ENCODE assay signal across 9 mouse cellular contexts in the genomic region with DNA sequence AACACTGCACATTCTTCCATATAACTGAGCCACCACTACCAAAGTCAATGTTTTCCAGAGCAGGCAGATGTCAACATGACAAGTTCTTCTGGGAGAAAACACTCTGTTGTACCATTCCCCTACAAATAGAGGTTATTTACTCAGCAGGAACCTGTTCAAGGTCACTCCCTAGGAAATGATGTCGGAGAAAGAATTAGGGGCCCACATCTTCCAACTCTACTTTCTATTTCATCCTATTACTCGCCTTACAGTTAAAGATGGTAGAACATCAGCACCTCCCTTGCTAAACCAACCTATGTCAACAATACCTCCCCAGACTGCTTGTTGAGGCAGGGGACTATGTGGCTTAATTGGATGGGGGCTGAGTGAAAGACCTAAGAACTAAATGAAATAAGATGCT. TPM values are rescaled to one million over a fixed set of nuclear protein-coding genes. Genes with fewer than 3 reads are reported as not detected.
DNase-seq lines count a peak whose midpoint lies in the region; ATAC-seq and TF ChIP-seq lines count a peak whose summit lies in the region.
"Had no signal": no experiment of that assay in that cellular context is flagged by ENCODE, and none has a peak within 500 bp of the region (broad histone marks: within the 10 kb centered on the region; RNA-seq: fewer than 3 reads in every experiment).

A gene (plus strand): TSS at position 301 of the 400 bp plus-strand sequence.

- 85% methylated on average over 2 of the region's 2 CpGs for WGBS in lung, embryonic 14.5 days
- WGBS in lung, adult 2 months: 81% methylated on average over 2 of the region's 2 CpGs
- WGBS in forebrain, embryonic 15.5 days: 81% methylated on average over 2 of the region's 2 CpGs
- whole genome bisulfite sequencing in limb, embryonic 13.5 days: 93% methylated on average over 2 of the region's 2 CpGs
- 86% methylated on average over 2 of the region's 2 CpGs for WGBS in neural tube, embryonic 15.5 days

- no peaks in the 10 kb centered on the region for H3K9me3 ChIP-seq in lung, embryonic 14.5 days (ENCODE audit: low read depth, low read length)
- H3K9me3 ChIP-seq in forebrain, embryonic 15.5 days: no peaks in the 10 kb centered on the region
- H3K9me3 ChIP-seq in limb, embryonic 13.5 days: no peaks in the 10 kb centered on the region
- H3K9me3 ChIP-seq in neural tube, embryonic 15.5 days (replicated peaks): no peaks in the 10 kb centered on the region

- H3K4me3 ChIP-seq in lung, embryonic 14.5 days (ENCODE audit: low read depth, low read length): peak within 1 kb of the TSS; percentile 44
- H3K4me3 ChIP-seq in lung, adult 2 months (replicated peaks; ENCODE audit: extremely low read depth, low read depth, low read length): no peak within 1 kb of the TSS
- peak within 1 kb of the TSS; percentile 46 for H3K4me3 ChIP-seq in forebrain, embryonic 15.5 days
- H3K4me3 ChIP-seq in limb, embryonic 13.5 days: no peak within 1 kb of the TSS
- peak within 1 kb of the TSS; percentile 45 for H3K4me3 ChIP-seq in neural tube, embryonic 15.5 days (replicated peaks)

- peak within 1 kb of the TSS; percentile 23; the same call in 1 of the 2 replicates for H3K9ac ChIP-seq in lung, embryonic 14.5 days
- H3K9ac ChIP-seq in forebrain, embryonic 15.5 days (replicated peaks): no peak within 1 kb of the TSS
- no peak within 1 kb of the TSS for H3K9ac ChIP-seq in limb, embryonic 13.5 days
- no peak within 1 kb of the TSS for H3K9ac ChIP-seq in neural tube, embryonic 15.5 days (replicated peaks)

- no peak within 1 kb of the TSS for H3K27ac ChIP-seq in lung, embryonic 14.5 days (ENCODE audit: low read depth)
- H3K27ac ChIP-seq in forebrain, embryonic 15.5 days (replicated peaks): no peak within 1 kb of the TSS
- no peak within 1 kb of the TSS for H3K27ac ChIP-seq in limb, embryonic 13.5 days
- H3K27ac ChIP-seq in neural tube, embryonic 15.5 days (replicated peaks): no peak within 1 kb of the TSS

- no peak for TF ChIP-seq POLR2A in lung, adult 2 months (IDR thresholded peaks at IDR 0.05; ENCODE audit: borderline replicate concordance, extremely low read depth, low read depth, low read length)

- TF ChIP-seq CTCF in lung, embryonic 14.5 days (IDR thresholded peaks at IDR 0.05; ENCODE audit: low read depth): no peak
- TF ChIP-seq CTCF in lung, adult 2 months (IDR thresholded peaks at IDR 0.05; ENCODE audit: insufficient read depth, low read length): no peak

- no peak for DNase-seq in lung, embryonic 14.5 days
- no peak for DNase-seq in lung, adult 2 months
- no peak for DNase-seq in adipocyte (ENCODE audit: low spot score)
- no peak for DNase-seq in urinary bladder, postnatal 4 days (ENCODE audit: low spot score in 2 of 2)
- DNase-seq: layer of hippocampus, postnatal 36 days had no signal

- H3K27me3 ChIP-seq in lung, embryonic 14.5 days (ENCODE audit: insufficient read depth, low read length): no peaks in the 10 kb centered on the region
- no peaks in the 10 kb centered on the region for H3K27me3 ChIP-seq in forebrain, embryonic 15.5 days
- H3K27me3 ChIP-seq in limb, embryonic 13.5 days: peaks cover 32% of the 10 kb centered on the region; the same call in 1 of the 2 replicates
- peaks cover 11% of the 10 kb centered on the region; the same call in 1 of the 2 replicates for H3K27me3 ChIP-seq in neural tube, embryonic 15.5 days (replicated peaks)

- no peak for ATAC-seq in lung, embryonic 14.5 days (ENCODE audit: insufficient read depth)
- no peak for ATAC-seq in forebrain, embryonic 15.5 days (replicated peaks)
- ATAC-seq in limb, embryonic 13.5 days (ENCODE audit: low FRiP score, low read depth): no peak
- no peak for ATAC-seq in neural tube, embryonic 15.5 days (ENCODE audit: low FRiP score)
- ATAC-seq: Patski had no signal

- no peaks in the 10 kb centered on the region for H3K36me3 ChIP-seq in lung, embryonic 14.5 days (ENCODE audit: insufficient read depth)
- no peaks in the 10 kb centered on the region for H3K36me3 ChIP-seq in forebrain, embryonic 15.5 days
- no peaks in the 10 kb centered on the region for H3K36me3 ChIP-seq in limb, embryonic 13.5 days
- no peaks in the 10 kb centered on the region for H3K36me3 ChIP-seq in neural tube, embryonic 15.5 days

- peak within 1 kb of the TSS; percentile 52 for H3K4me2 ChIP-seq in lung, embryonic 14.5 days
- H3K4me2 ChIP-seq in forebrain, embryonic 15.5 days (replicated peaks): peak within 1 kb of the TSS; percentile 25
- peak within 1 kb of the TSS; percentile 55 for H3K4me2 ChIP-seq in limb, embryonic 13.5 days (replicated peaks)
- H3K4me2 ChIP-seq in neural tube, embryonic 15.5 days: peak within 1 kb of the TSS; percentile 47

- H3K4me1 ChIP-seq in lung, embryonic 14.5 days (ENCODE audit: insufficient read depth): no peaks in the 10 kb centered on the region
- H3K4me1 ChIP-seq in lung, adult 2 months (ENCODE audit: control insufficient read depth, insufficient read depth, low read length): no peaks in the 10 kb centered on the region
- peaks cover 3% of the 10 kb centered on the region; the same call in 1 of the 2 replicates for H3K4me1 ChIP-seq in forebrain, embryonic 15.5 days
- H3K4me1 ChIP-seq in limb, embryonic 13.5 days: no peaks in the 10 kb centered on the region
- no peaks in the 10 kb centered on the region for H3K4me1 ChIP-seq in neural tube, embryonic 15.5 days

RNA-seq across cellular contexts. Expression of the gene that starts here (rescaled TPM):
- not detected in 2 replicates for polyA plus RNA-seq in lung, embryonic 14.5 days (2014; fragmentation: Nextera tagmentation; extraction: Ambion mirVana)
- not detected in 2 replicates for polyA plus RNA-seq in lung, adult 2 months (2012; rRNA removed)
- 0.08 and 0.18 TPM in 2 replicates for polyA plus RNA-seq in forebrain, embryonic 15.5 days (2015; fragmentation: Nextera tagmentation; extraction: Ambion mirVana)
- 0.06 TPM in 1 of 2 replicates, not detected in the other for polyA plus RNA-seq in limb, embryonic 13.5 days (2015; fragmentation: Nextera tagmentation; extraction: Ambion mirVana)
- polyA plus RNA-seq in neural tube, embryonic 15.5 days (2015; fragmentation: Nextera tagmentation; extraction: Ambion mirVana): 0.09 TPM in 1 of 2 replicates, not detected in the other
- polyA plus RNA-seq: Patski had no signal

Comparison
In these comparisons a context has a peak if more than half of its experiments do, and no peak if none do; other contexts are left out.
1. H3K4me3 ChIP-seq: peak in lung, embryonic 14.5 days (single experiment), forebrain, embryonic 15.5 days (single experiment) and neural tube, embryonic 15.5 days (single experiment); none in lung, adult 2 months (single experiment) and limb, embryonic 13.5 days (single experiment).
2. Peak in every context shown above with its lines, with median percentiles within 50 percentile points of each other: H3K4me2 ChIP-seq.